Mouse (Mus musculus) hindbrain, embryonic 14.5 days (tissue): ENCODE data around the gene Hbb-y. TPM values are rescaled to one million over a fixed set of nuclear protein-coding genes. Genes with fewer than 3 reads are reported as not detected.

Experiments
- ATAC-seq: fragments of 200-750 bp; cut with Nextera tagmentation; 2 replicates; pipeline ENCODE4 v1.8.0; 2017; ENCODE audit warnings: moderate number of reproducible peaks, mild to moderate bottlenecking, moderate TSS enrichment, moderate library complexity; ENCODE audit not compliant: low FRiP score
- DNase-seq: peaks from one replicate; pipeline ENCODE4 v3.0.0-alpha.2; 2015; ENCODE audit warnings: low spot score
- H3K27ac ChIP-seq: fragments of 300-500 bp; sonication (generic); 2 replicates; pipeline ENCODE4 v1.5.1; 2014; ENCODE audit warnings: mild to moderate bottlenecking, moderate library complexity
- H3K27me3 ChIP-seq: fragments of 300-500 bp; sonication (generic); 2 replicates; pipeline ENCODE4 v1.6.1; 2014; ENCODE audit warnings: mild to moderate bottlenecking, low read length, mixed read lengths; ENCODE audit not compliant: control insufficient read depth, insufficient read depth
- H3K36me3 ChIP-seq: fragments of 300-500 bp; sonication (generic); replicated peaks from 2 replicates; pipeline ENCODE4 v1.6.1; 2014; ENCODE audit not compliant: control insufficient read depth, insufficient read depth
- H3K4me1 ChIP-seq: fragments of 300-500 bp; sonication (generic); replicated peaks from 2 replicates; pipeline ENCODE4 v1.6.1; 2014; ENCODE audit warnings: antibody characterized with exemption, low read length, mixed read lengths; ENCODE audit not compliant: control insufficient read depth, insufficient read depth
- H3K4me2 ChIP-seq: fragments of 300-500 bp; sonication (generic); replicated peaks from 2 replicates; pipeline ENCODE4 v1.6.1; 2014; ENCODE audit warnings: mild to moderate bottlenecking, moderate library complexity
- H3K4me3 ChIP-seq: fragments of 300-500 bp; sonication (generic); replicated peaks from 2 replicates; pipeline ENCODE4 v1.5.1; 2014; ENCODE audit warnings: mild to moderate bottlenecking, low read length
- H3K9ac ChIP-seq: fragments of 300-500 bp; sonication (generic); 2 replicates; pipeline ENCODE4 v1.6.1; 2014
- H3K9me3 ChIP-seq: fragments of 300-500 bp; sonication (generic); 2 replicates; pipeline ENCODE4 v1.6.1; 2016; ENCODE audit warnings: low read length; ENCODE audit not compliant: control insufficient read depth
- WGBS: fragments of 180-500 bp; shearing (Covaris S2); extraction: QIAGEN DNeasy Blood & Tissue Kit; methylation state at CpG from one replicate; pipeline ENCODE4 v1.1.7; 2014; 5-methylcytosine and 5-hydroxymethylcytosine counted together
- polyA plus RNA-seq: library from polyadenylated mRNA; unstranded; fragments of >200 nt; fragmentation: Nextera tagmentation; extraction: Ambion mirVana; gene quantifications from 2 replicates; pipeline ENCODE4 v1.2.1, GENCODE M21; 2014

Gene Hbb-y
- polyA plus RNA-seq: 178 and 712 TPM in 2 replicates

DNA sequence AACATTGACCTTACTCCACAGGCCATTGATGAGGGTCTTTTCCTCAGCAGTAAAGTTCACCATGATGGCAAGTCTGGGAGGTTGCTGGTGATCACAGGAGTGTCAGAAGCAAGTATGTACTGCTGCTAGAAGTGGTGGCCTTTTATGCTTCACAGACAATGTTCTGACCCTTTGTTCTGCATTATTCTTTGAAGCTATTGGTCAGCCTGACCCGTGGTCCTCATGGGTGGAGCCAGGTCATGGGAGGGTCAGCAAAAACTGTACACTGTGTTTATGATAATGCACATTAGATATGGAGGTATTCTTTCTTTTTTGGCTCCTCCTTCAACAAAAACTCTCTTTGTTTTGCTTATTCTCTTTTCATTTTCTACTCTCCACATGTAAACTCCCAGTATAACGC, at the start of gene Hbb-y:
Hbb-y (minus strand) TSS at position 127 of the 400 bp plus-strand sequence.
- Histone ChIP-seq H3K4me3 (no peak within 1 kb of the TSS), H3K4me1 (no peaks in the 10 kb centered on the region), H3K9me3 (no peaks in the 10 kb centered on the region), H3K27ac (no peak within 1 kb of the TSS), H3K4me2 (no peak within 1 kb of the TSS), H3K27me3 (no peaks in the 10 kb centered on the region), H3K9ac (no peak within 1 kb of the TSS), H3K36me3 (no peaks in the 10 kb centered on the region)
- no peak for DNase-seq
- 56% methylated on average over 2 of the region's 2 CpGs for WGBS
- no peak for ATAC-seq

DNA sequence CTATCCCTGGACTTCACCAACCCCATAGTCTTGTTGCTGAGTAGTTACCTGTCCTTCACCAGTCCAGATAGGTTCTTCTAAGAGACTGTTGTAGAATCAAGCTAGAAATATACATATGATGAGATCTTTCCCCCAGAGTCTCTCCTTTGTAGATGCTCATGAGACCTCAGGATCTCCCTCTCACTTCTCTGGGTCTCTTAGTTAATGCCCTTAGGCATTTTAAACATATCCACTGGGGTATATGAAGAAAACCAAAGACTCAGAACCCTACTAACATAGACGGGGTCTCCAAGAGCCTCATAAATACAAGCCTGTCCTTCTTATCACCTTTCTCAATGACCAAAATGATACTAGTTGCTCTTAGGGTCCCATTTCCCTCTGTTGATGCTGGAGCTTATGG, 41.4 kb upstream of the Hbb-y start, which contains the start of gene Olfr64:
Olfr64 (minus strand) TSS at position 101 of the 400 bp plus-strand sequence.
- DNase-seq: no peak
- 91% methylated on average over 1 of the region's 1 CpGs for WGBS
- no peak for ATAC-seq

DNA sequence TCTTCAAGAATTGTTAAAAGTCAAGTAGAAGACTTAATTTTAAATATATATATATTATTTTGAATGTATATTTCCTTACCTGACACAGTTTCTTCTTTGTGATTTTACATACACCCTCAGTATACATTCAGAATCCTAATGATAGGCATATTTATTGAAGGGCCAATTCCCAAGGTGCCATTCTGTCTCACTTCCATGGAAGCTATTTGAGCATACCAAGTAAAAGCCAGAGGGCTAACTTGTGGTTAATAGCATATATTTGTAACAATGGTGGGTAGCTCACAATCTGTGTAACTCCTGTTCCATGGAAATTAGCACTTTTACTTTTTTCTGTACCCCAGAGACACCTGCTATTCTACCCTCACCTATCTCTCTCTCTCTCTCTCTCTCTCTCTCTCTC, 33.1 kb upstream of the Hbb-y start, which contains the start of gene Olfr66:
Olfr66 (minus strand) TSS at position 101 of the 400 bp plus-strand sequence.
- Histone ChIP-seq H3K9ac (no peak within 1 kb of the TSS), H3K4me3 (no peak within 1 kb of the TSS), H3K27me3 (no peaks in the 10 kb centered on the region), H3K9me3 (no peaks in the 10 kb centered on the region), H3K27ac (no peak within 1 kb of the TSS), H3K4me2 (no peak within 1 kb of the TSS), H3K36me3 (no peaks in the 10 kb centered on the region), H3K4me1 (no peaks in the 10 kb centered on the region)
- DNase-seq (no peak), ATAC-seq (no peak)

More for the DNA sequence above, 41.4 kb upstream of the Hbb-y start, which contains the start of gene Olfr64:
- no peaks in the 10 kb centered on the region for H3K27me3 ChIP-seq
- no peaks in the 10 kb centered on the region for H3K36me3 ChIP-seq
- no peak within 1 kb of the TSS for H3K9ac ChIP-seq
- no peak within 1 kb of the TSS for H3K4me2 ChIP-seq
- H3K27ac ChIP-seq: no peak within 1 kb of the TSS
- no peaks in the 10 kb centered on the region for H3K9me3 ChIP-seq
- no peak within 1 kb of the TSS for H3K4me3 ChIP-seq
- H3K4me1 ChIP-seq: no peaks in the 10 kb centered on the region

- no peak overlapping the region for H3K4me3 ChIP-seq
- H3K4me1 ChIP-seq: no peaks in the 10 kb centered on the region
- H3K9me3 ChIP-seq: no peaks in the 10 kb centered on the region
- DNase-seq (no peak), ATAC-seq (no peak)
- H3K4me2 ChIP-seq: no peak overlapping the region
- no peak overlapping the region for H3K27ac ChIP-seq
- H3K27me3 ChIP-seq: no peaks in the 10 kb centered on the region
- no peaks in the 10 kb centered on the region for H3K36me3 ChIP-seq
- 82% methylated on average over 2 of the region's 2 CpGs for WGBS
- H3K9ac ChIP-seq: no peak overlapping the region
Measured at GRCm38 (mm10) chr7:103877093-103877492, 24.1 kb upstream of the Hbb-y start.

DNA sequence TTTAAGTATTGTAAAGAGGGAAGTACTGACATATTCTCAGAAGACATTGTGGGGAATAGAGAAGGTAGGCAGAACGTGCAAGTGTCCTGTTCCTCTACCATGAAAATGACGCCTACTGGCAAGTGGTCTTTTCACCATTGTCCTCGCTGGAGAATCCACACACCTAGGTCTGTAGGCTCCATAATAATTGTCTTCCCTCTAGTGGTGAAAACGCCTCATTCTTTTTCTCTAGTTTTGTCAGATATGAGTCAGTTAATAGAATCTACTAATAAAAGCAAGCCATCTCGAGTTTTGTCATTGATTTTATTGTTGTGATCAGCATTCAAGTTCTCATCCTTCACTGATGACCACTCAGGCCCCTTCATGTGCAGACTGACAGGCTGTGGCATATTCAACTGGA, 21.4 kb upstream of the Hbb-y start:
- no peak for DNase-seq
- Histone ChIP-seq H3K9me3 (no peaks in the 10 kb centered on the region), H3K4me1 (no peaks in the 10 kb centered on the region), H3K36me3 (no peaks in the 10 kb centered on the region), H3K9ac (no peak overlapping the region), H3K4me3 (no peak overlapping the region), H3K27me3 (no peaks in the 10 kb centered on the region), H3K4me2 (no peak overlapping the region), H3K27ac (no peak overlapping the region)
- ATAC-seq: no peak
- 49% methylated on average over 5 of the region's 5 CpGs for WGBS

DNA sequence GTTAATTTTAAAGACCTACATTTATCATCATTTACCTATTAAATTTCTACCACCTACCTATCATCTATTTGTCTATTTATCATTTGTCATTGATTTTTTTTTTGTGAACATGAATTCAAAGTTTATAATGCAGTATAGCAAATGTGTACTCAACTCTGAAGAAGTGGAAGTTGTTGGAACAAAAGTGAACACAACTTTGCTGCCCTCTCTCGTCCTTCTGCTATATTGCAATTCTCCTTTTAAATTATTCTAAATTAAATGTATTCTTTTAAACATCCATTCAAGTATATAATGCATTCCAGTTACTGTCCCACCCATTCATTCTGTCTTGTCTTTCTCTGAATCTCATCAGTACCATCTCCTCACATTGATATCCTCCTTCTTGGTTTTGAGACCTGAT, 20.0 kb upstream of the Hbb-y start:
- no peak for ATAC-seq
- no peak overlapping the region for H3K4me3 ChIP-seq
- 12% methylated on average over 1 of the region's 1 CpGs for WGBS

DNA sequence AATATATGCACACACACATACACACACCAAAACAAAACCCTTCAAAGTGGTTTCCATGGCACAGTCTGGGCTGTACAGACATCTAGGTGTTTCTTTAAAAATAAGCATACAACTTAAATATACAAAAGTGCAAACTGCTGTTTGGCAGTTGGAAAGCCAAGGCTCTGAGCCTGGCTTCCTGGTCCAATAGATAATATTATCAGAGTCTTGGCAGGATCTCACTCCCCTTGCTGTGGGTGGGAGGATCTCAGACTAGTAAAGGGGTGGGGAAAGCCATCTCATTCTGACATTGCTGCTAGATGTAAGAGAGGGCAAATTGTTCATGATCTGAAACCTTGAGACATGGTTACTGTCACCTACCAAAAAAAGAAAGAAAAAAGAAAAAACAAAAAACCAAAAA, 17.7 kb upstream of the Hbb-y start:
- no peak for ATAC-seq
- no peak overlapping the region for H3K27ac ChIP-seq
- H3K27me3 ChIP-seq: no peaks in the 10 kb centered on the region
- H3K4me2 ChIP-seq: no peak overlapping the region
- no peaks in the 10 kb centered on the region for H3K9me3 ChIP-seq
- H3K4me3 ChIP-seq: no peak overlapping the region
- no peaks in the 10 kb centered on the region for H3K4me1 ChIP-seq
- no peak for DNase-seq
- H3K36me3 ChIP-seq: no peaks in the 10 kb centered on the region
- no peak overlapping the region for H3K9ac ChIP-seq

More for the DNA sequence above, 20.0 kb upstream of the Hbb-y start:
- H3K9ac ChIP-seq: no peak overlapping the region
- no peaks in the 10 kb centered on the region for H3K4me1 ChIP-seq
- DNase-seq: peak; percentile 71
- H3K36me3 ChIP-seq: no peaks in the 10 kb centered on the region
- no peak overlapping the region for H3K27ac ChIP-seq
- no peaks in the 10 kb centered on the region for H3K9me3 ChIP-seq
- H3K27me3 ChIP-seq: no peaks in the 10 kb centered on the region
- no peak overlapping the region for H3K4me2 ChIP-seq

- no peak overlapping the region for H3K27ac ChIP-seq
- H3K4me2 ChIP-seq: no peak overlapping the region
- ATAC-seq (no peak), DNase-seq (no peak)
- no peaks in the 10 kb centered on the region for H3K4me1 ChIP-seq
- H3K9me3 ChIP-seq: no peaks in the 10 kb centered on the region
- H3K27me3 ChIP-seq: no peaks in the 10 kb centered on the region
- no peaks in the 10 kb centered on the region for H3K36me3 ChIP-seq
- no peak overlapping the region for H3K4me3 ChIP-seq
- H3K9ac ChIP-seq: no peak overlapping the region
Measured at GRCm38 (mm10) chr7:103865716-103866115, 12.7 kb upstream of the Hbb-y start.

GRCm38 (mm10) chr7:103861531-103861930, 8.5 kb upstream of the Hbb-y start:
- H3K9me3 ChIP-seq: no peaks in the 10 kb centered on the region
- WGBS: 84% methylated on average over 3 of the region's 3 CpGs
- no peak overlapping the region for H3K4me3 ChIP-seq
- no peak for DNase-seq
- no peak for ATAC-seq
- no peaks in the 10 kb centered on the region for H3K27me3 ChIP-seq
- no peak overlapping the region for H3K4me2 ChIP-seq
- H3K27ac ChIP-seq: no peak overlapping the region
- H3K9ac ChIP-seq: no peak overlapping the region
- H3K4me1 ChIP-seq: no peaks in the 10 kb centered on the region
- H3K36me3 ChIP-seq: no peaks in the 10 kb centered on the region

- DNase-seq (no peak), ATAC-seq (no peak)
- no peak overlapping the region for H3K4me2 ChIP-seq
- no peaks in the 10 kb centered on the region for H3K4me1 ChIP-seq
- no peak overlapping the region for H3K27ac ChIP-seq
- no peaks in the 10 kb centered on the region for H3K36me3 ChIP-seq
- 55% methylated on average over 1 of the region's 1 CpGs for WGBS
- no peak overlapping the region for H3K4me3 ChIP-seq
- no peaks in the 10 kb centered on the region for H3K9me3 ChIP-seq
- no peaks in the 10 kb centered on the region for H3K27me3 ChIP-seq
- no peak overlapping the region for H3K9ac ChIP-seq
Measured at GRCm38 (mm10) chr7:103860855-103861254, 7.8 kb upstream of the Hbb-y start.
